ENCODE assay signal across 15 mouse cellular contexts in the genomic region with DNA sequence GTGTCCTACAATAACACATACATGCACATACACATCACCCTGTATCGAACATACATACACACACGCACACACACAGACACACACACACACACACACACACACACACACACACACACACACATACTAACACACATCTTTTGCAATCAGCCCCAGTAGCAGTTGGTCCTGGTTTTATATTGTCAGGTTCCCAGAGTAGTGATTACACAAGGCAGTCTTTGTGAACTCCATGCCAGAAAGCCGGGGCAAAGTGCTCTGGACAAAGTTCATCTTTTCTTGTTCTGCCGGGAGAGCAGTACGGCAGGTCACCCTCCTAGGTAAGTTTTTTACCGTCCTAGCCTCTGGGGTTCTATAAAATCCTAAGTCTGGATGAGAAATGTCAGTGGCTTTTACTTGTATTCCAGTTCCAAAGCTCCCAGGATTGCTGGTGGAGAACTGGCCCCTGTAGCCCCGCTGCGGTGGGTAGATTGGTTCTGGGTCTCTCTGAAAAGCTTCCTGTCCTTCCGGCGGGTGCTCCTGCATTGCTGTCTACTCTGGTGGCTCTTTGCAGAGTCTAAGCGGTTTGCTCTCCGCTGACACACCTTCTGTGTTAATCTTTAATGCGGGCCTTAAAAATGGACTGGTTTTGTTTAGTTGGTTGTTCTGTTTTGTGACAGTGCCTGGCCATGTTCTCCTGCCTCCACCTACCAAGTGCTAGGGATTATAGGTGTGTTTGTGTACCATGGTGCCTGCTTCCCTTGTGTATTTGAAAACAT. TPM values are rescaled to one million over a fixed set of nuclear protein-coding genes. Genes with fewer than 3 reads are reported as not detected.
DNase-seq lines count a peak whose midpoint lies in the region; ATAC-seq lines count a peak whose summit lies in the region.
"Had no signal": no experiment of that assay in that cellular context is flagged by ENCODE, and none has a peak within 500 bp of the region (broad histone marks: within the 10 kb centered on the region; RNA-seq: fewer than 3 reads in every experiment).

No protein-coding gene starts in this region.

- no peak for DNase-seq in limb, embryonic 10.5 days (ENCODE audit: low spot score)
- peak; percentile 78 for DNase-seq in kidney, postnatal 14 days
- DNase-seq in thymus, postnatal 0 days (ENCODE audit: low spot score), result no peak
- no peak for DNase-seq in frontal cortex, adult 2 months (ENCODE audit: extremely low spot score in 1 of 2, low spot score in 1 of 2)
- DNase-seq: cerebellum, postnatal 25 days; gastrocnemius, postnatal 36 days; lung, postnatal 10 days had no signal

- H3K9ac ChIP-seq in limb, embryonic 12.5 days (replicated peaks), result no peak overlapping the region
- H3K9ac ChIP-seq in liver, embryonic 15.5 days, result no peak overlapping the region; the same call in 1 of the 2 replicates
- no peak overlapping the region for H3K9ac ChIP-seq in forebrain, embryonic 16.5 days (replicated peaks; ENCODE audit: low read depth, low read length)
- H3K9ac ChIP-seq: embryonic facial prominence, embryonic 12.5 days; hindbrain, embryonic 13.5 days had no signal

- no peak overlapping the region for H3K4me3 ChIP-seq in limb, embryonic 12.5 days (replicated peaks)
- no peak overlapping the region for H3K4me3 ChIP-seq in limb, embryonic 10.5 days
- peak overlapping the region; percentile 45 for H3K4me3 ChIP-seq in liver, embryonic 15.5 days (replicated peaks)
- H3K4me3 ChIP-seq in forebrain, embryonic 16.5 days (replicated peaks; ENCODE audit: low read length), result no peak overlapping the region
- H3K4me3 ChIP-seq: embryonic facial prominence, embryonic 12.5 days; hindbrain, embryonic 13.5 days had no signal

- H3K27me3 ChIP-seq in limb, embryonic 12.5 days, result no peaks in the 10 kb centered on the region
- no peaks in the 10 kb centered on the region for H3K27me3 ChIP-seq in limb, embryonic 10.5 days (ENCODE audit: low read depth, poor library complexity, severe bottlenecking)
- no peaks in the 10 kb centered on the region for H3K27me3 ChIP-seq in liver, embryonic 15.5 days
- no peaks in the 10 kb centered on the region for H3K27me3 ChIP-seq in forebrain, embryonic 16.5 days (replicated peaks; ENCODE audit: control insufficient read depth, insufficient read depth, low read length)
- H3K27me3 ChIP-seq: embryonic facial prominence, embryonic 12.5 days; hindbrain, embryonic 13.5 days had no signal

- no peaks in the 10 kb centered on the region for H3K36me3 ChIP-seq in limb, embryonic 12.5 days
- no peaks in the 10 kb centered on the region for H3K36me3 ChIP-seq in limb, embryonic 10.5 days
- no peaks in the 10 kb centered on the region for H3K36me3 ChIP-seq in liver, embryonic 15.5 days (replicated peaks)
- H3K36me3 ChIP-seq in forebrain, embryonic 16.5 days (ENCODE audit: control insufficient read depth, insufficient read depth), result no peaks in the 10 kb centered on the region
- H3K36me3 ChIP-seq: embryonic facial prominence, embryonic 12.5 days; G1E had no signal

- 0 out of 2 replicates have a peak, but pooled peaks cover 3% of the 10 kb centered on the region for H3K4me1 ChIP-seq in limb, embryonic 12.5 days (replicated peaks)
- no peaks in the 10 kb centered on the region for H3K4me1 ChIP-seq in limb, embryonic 10.5 days
- H3K4me1 ChIP-seq in liver, embryonic 15.5 days (replicated peaks), result peaks cover 22% of the 10 kb centered on the region
- H3K4me1 ChIP-seq in forebrain, embryonic 16.5 days (replicated peaks; ENCODE audit: control insufficient read depth, insufficient read depth, low read length), result peaks cover 5% of the 10 kb centered on the region
- H3K4me1 ChIP-seq: embryonic facial prominence, embryonic 12.5 days had no signal

- H3K4me2 ChIP-seq in limb, embryonic 12.5 days, result no peak overlapping the region
- peak overlapping the region; percentile 36 for H3K4me2 ChIP-seq in liver, embryonic 15.5 days
- H3K4me2 ChIP-seq in forebrain, embryonic 16.5 days (ENCODE audit: low read length), result no peak overlapping the region
- H3K4me2 ChIP-seq: embryonic facial prominence, embryonic 12.5 days; hindbrain, embryonic 13.5 days; midbrain, embryonic 11.5 days had no signal

- ATAC-seq in limb, embryonic 12.5 days (ENCODE audit: insufficient number of reproducible peaks, insufficient read depth, low FRiP score, low TSS enrichment, low read depth), result no peak
- peak; percentile 71 for ATAC-seq in liver, embryonic 15.5 days (ENCODE audit: insufficient read depth)
- ATAC-seq in forebrain, embryonic 16.5 days, result no peak
- ATAC-seq: forebrain, embryonic 14.5 days had no signal

- 89% methylated on average over 13 of the region's 13 CpGs for WGBS in limb, embryonic 12.5 days
- 93% methylated on average over 13 of the region's 13 CpGs for WGBS in limb, embryonic 10.5 days
- 66% methylated on average over 13 of the region's 13 CpGs for WGBS in liver, embryonic 15.5 days (ENCODE audit: insufficient replicate concordance)
- 94% methylated on average over 13 of the region's 13 CpGs for WGBS in forebrain, embryonic 16.5 days

- peak overlapping the region; percentile 4; the same call in 1 of the 2 replicates for H3K27ac ChIP-seq in limb, embryonic 12.5 days
- no peak overlapping the region for H3K27ac ChIP-seq in limb, embryonic 10.5 days
- H3K27ac ChIP-seq in liver, embryonic 15.5 days (replicated peaks), result peak overlapping the region; percentile 61; the same call in 1 of the 2 replicates
- H3K27ac ChIP-seq in forebrain, embryonic 16.5 days (ENCODE audit: low read length), result no peak overlapping the region
- H3K27ac ChIP-seq: embryonic facial prominence, embryonic 12.5 days; hindbrain, embryonic 13.5 days had no signal

- H3K9me3 ChIP-seq in limb, embryonic 12.5 days, result no peaks in the 10 kb centered on the region
- H3K9me3 ChIP-seq in limb, embryonic 10.5 days (replicated peaks), result no peaks in the 10 kb centered on the region
- no peaks in the 10 kb centered on the region for H3K9me3 ChIP-seq in liver, embryonic 15.5 days (replicated peaks)
- no peaks in the 10 kb centered on the region for H3K9me3 ChIP-seq in forebrain, embryonic 16.5 days (ENCODE audit: control insufficient read depth, low read length)
- H3K9me3 ChIP-seq: embryonic facial prominence, embryonic 12.5 days; G1E; hindbrain, embryonic 13.5 days had no signal

RNA-seq across cellular contexts. Expression of gene Rufy3, which starts 28.8 kb away (rescaled TPM):
- 13.8 TPM in 2 replicates for polyA plus RNA-seq in limb, embryonic 12.5 days (2016; fragmentation: Nextera tagmentation; extraction: Ambion mirVana)
- polyA plus RNA-seq in limb, embryonic 10.5 days (2016; fragmentation: Nextera tagmentation; extraction: Ambion mirVana), result 8.1 and 9.6 TPM in 2 replicates
- polyA plus RNA-seq in liver, embryonic 15.5 days (2015; fragmentation: Nextera tagmentation; extraction: Ambion mirVana), result 4.5 and 5.6 TPM in 2 replicates
- polyA plus RNA-seq in forebrain, embryonic 16.5 days (2015; fragmentation: Nextera tagmentation; extraction: Ambion mirVana), result 248 and 258 TPM in 2 replicates
- 6.7 and 8.4 TPM in 2 replicates for polyA plus RNA-seq in thymus, postnatal 0 days (2015; fragmentation: Nextera tagmentation; extraction: Ambion mirVana)
- polyA plus RNA-seq in frontal cortex, adult 2 months (2012; rRNA removed), result 104 and 113 TPM in 2 replicates

RNA-seq across cellular contexts. Expression of gene Utp3, which starts 39.3 kb away (rescaled TPM):
- polyA plus RNA-seq in limb, embryonic 12.5 days (2016; fragmentation: Nextera tagmentation; extraction: Ambion mirVana), result 71.1 and 81.0 TPM in 2 replicates
- polyA plus RNA-seq in limb, embryonic 10.5 days (2016; fragmentation: Nextera tagmentation; extraction: Ambion mirVana), result 80.2 and 84.7 TPM in 2 replicates
- 27.6 and 28.0 TPM in 2 replicates for polyA plus RNA-seq in liver, embryonic 15.5 days (2015; fragmentation: Nextera tagmentation; extraction: Ambion mirVana)
- polyA plus RNA-seq in forebrain, embryonic 16.5 days (2015; fragmentation: Nextera tagmentation; extraction: Ambion mirVana), result 50.8 and 55.0 TPM in 2 replicates
- polyA plus RNA-seq in thymus, postnatal 0 days (2015; fragmentation: Nextera tagmentation; extraction: Ambion mirVana), result 76.9 and 85.8 TPM in 2 replicates
- 28.7 and 29.9 TPM in 2 replicates for polyA plus RNA-seq in frontal cortex, adult 2 months (2012; rRNA removed)

Comparison
In these comparisons a context has a peak if more than half of its experiments do, and no peak if none do; other contexts are left out.
1. H3K27ac ChIP-seq: peak in limb, embryonic 12.5 days (single experiment) and liver, embryonic 15.5 days (single experiment); none in limb, embryonic 10.5 days (single experiment) and forebrain, embryonic 16.5 days (single experiment).